Mouse (Mus musculus) telencephalon, adult 2 months (tissue): ENCODE data around the gene Sptbn1.
"Not testable (repeated sequence)": the region's sequence is repeated elsewhere in the genome, so short reads cannot be mapped to it uniquely, and the experiment has no call there.

Source experiments
- DNase-seq: peaks from one replicate; pipeline ENCODE4 v3.0.0-alpha.2; 2011; ENCODE audit warnings: low read depth, low spot score

The Sptbn1 gene

GRCm38 (mm10) chr11:30256491-30256890, 11.5 kb downstream of the Sptbn1 start:
- no peak for DNase-seq

DNA sequence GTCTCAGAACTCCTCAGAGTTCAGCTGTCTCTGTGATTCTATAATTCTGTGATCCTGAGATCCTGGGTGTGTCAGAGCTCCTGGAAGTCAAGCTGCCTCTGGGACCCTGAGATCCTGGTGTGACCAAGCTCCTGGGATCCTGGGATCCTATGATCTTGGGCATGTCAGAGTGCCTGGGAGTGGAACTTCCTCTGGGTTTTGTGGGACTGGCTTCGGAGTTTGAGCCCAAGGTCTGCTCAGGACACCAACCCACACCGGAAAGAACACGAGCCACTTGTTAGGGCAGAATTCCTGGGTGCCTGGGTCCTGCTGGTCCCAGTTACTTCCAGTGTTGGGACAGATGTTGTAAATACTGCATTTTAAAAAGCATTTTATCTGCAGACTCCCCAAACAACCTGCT, 12.8 kb downstream of the Sptbn1 start:
- DNase-seq, result not testable (repeated sequence)

GRCm38 (mm10) chr11:30251294-30251904, 16.6 kb downstream of the Sptbn1 start:
- DNase-seq, result no peak

DNA sequence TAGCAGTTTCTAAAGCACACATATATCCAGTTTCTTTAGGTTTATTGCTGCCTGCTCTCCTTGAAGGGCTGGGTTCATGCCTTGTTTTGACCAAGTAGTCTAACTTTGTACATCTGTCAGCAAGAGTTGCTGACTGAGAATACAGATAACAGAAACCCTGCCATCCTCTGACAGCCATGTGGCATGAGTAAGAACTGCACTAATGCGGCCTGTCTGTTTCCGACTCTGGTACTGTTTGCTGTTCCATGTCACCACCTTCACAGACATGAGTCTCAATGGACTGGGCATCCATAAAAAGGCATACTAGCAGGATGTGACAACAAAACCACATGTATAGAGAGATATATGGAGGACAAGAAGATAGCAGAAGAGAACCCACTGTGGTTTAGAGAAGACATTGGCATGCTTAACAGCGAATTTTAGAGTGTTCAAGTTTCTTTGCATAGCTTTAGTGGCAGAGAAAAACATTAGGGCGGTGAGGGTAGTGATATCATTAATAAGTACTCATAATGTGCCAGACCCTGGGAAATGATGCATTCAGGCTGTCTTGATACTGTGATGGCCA, 18.4 kb downstream of the Sptbn1 start:
- DNase-seq, result no peak

DNA sequence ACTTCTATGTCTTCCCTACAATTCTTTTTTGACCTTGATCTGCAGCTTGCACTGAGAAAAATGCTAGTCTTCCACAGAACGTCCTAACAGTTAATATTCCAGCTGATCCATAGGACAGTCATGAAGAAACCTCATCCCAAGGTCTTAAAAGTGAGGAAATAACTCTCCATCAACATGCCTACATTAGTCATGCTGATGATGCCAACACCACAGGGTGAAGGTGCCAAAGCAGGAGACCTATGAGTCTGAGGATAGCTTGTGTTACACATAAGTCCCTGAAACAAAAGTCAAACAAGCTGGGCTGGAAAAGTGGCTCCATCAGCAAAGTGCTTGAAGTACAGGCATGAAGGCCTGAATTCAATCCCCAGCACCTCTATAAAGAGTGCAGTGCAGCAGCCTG, 20.9 kb downstream of the Sptbn1 start:
- no peak for DNase-seq

DNA sequence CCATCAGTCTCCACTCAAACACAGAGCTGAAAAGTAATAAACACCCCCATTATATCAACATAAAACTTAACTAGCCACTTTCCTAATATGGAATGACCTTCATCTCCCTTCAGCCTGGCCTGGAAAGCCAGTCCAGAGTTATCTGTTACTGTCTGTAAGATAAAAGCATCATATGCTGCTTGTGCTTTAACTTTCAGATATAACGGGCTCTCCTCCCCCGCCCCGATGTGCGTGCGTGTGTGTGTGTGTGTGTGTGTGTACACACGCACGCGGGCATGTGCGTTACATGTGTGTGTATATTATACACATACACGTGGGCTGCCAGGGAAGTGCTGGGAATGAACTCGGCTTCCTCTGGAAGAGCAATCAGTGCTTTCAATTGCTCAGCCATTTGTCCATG, 21.8 kb downstream of the Sptbn1 start:
- DNase-seq, result no peak

GRCm38 (mm10) chr11:30244172-30244571, 23.8 kb downstream of the Sptbn1 start:
- no peak for DNase-seq

GRCm38 (mm10) chr11:30243591-30243990, 24.4 kb downstream of the Sptbn1 start:
- DNase-seq, result peak; percentile 26

- DNase-seq, result no peak
These were observed 27.1 kb downstream of the Sptbn1 start for GRCm38 (mm10) chr11:30240861-30241260.

DNA sequence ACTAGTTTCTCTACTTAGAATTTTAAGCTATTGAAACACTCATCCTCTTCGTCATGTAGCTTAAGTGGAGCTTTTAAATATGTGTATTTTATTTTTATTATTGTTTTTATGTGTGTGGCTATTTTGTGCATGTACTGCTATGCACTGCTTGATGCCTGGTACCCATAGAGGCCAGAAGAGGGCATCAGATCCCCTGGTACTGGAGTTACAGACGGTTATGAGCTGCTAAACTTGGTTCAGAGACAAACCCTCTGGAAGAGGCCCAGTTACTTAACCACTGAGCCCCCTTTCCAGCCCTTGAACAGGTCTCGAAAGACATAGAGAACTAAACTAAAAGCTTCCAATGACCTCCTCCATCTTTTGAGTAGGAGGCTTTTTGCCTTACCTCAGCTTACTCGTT, 30.0 kb downstream of the Sptbn1 start:
- DNase-seq, result no peak

DNA sequence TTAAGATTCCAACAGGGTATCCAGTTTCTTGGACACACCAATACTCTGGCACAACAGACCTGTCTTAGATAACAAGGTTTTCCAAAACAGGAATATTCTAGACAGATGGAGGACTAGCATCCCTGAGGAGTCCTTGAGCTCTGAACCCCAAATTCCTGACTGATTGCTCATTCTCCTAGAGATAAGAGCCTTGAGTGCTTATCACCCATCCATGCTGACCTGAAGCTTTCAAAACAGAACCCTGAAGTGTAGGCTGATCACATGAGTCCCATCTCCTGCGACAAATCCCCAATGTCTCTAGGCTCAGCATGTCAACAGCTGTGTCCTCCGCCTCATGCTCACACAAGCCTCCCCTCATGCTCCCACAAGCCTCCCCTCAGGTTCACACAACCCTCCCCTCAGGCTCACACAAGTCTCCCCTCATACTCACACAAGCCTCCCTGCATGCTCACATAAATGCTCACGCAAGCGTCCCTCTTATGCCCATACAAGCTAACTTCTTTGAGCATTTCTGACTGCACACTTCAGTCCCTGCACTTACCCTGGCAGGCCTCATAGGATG, 31.2 kb downstream of the Sptbn1 start:
- no peak for DNase-seq

DNA sequence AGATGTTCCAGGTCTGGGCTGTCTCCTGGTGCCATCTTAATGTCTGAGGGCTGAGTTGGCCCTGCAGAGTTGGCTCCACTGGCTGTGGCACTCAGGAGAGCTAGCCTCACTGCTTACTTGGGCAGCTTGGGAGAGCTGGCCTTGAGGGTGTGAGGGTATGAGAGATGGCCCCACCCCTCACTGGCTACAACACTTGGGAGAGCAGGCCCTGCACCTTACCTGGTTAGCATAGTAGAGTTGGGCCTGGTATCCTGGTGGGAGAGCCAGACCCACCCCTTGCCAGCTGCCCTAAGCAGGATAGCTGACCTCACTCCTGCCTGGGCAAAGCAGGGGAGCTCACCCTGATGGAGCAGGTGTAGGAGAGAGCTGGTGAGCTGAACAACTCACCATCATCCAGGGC, 32.3 kb downstream of the Sptbn1 start:
- no peak for DNase-seq

- no peak for DNase-seq
These were observed 32.8 kb downstream of the Sptbn1 start for GRCm38 (mm10) chr11:30235218-30235617.

DNA sequence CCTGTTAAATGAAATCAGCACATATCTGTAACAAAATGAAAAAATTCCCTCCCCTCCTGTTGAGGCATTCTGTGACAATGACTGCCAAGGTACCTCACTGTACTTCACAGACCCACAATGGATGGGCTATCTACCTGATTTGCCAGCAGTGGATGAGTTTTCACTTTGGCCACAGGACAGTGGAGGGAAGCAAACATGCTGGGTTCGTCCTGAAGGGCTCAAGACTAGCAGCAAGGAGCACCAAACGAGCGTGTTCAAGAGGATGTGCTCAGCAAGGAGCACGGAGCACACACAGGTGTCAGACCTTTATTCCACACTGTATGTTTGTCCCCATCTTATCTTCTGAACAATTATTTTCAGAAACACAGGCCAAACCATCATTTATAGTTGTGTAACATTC, 34.0 kb downstream of the Sptbn1 start:
- no peak for DNase-seq

- DNase-seq, result no peak
These were observed 35.9 kb downstream of the Sptbn1 start for GRCm38 (mm10) chr11:30232082-30232481.

DNA sequence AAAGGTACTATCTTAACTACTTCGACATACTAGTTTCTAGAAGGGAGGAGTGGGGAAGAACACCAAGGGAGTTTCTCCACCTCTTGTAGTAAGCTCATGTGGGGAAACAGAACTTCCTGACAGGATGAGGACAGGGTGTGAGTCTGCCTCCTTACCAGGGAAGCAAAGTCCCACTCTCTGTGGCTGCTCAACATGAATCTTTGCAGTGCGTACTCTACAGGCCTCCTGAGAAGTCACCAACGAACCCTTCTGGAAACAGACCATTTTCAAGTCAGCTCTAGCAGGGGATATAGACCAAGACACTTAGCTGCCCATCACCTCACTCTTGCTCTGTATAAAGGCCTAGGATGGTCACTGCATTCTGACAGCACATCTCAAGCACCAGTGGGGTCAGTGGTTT, 36.6 kb downstream of the Sptbn1 start:
- DNase-seq, result no peak

DNA sequence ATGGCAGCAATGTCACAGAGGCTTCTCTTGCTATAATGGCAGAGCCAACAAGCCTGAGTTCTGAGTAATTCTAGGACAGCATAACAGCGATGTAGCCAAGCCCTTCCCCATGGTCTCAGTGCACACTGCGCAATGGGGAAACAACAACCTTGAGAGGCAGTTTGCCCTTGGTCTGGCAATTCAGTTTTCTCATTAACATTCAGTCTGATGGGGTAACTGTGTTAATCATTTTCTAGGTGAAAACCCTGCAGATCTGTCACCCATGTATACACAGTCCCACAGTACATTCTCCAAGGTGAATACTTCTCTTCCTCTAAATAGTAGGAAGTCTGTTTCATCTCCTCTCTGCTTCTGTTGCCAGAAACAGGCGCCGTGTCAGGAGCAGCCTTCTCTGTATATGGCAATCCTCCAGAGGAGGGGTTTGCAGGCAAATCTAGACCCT, 37.6 kb downstream of the Sptbn1 start:
- DNase-seq, result no peak

GRCm38 (mm10) chr11:30226756-30227155, 41.2 kb downstream of the Sptbn1 start:
- DNase-seq, result no peak

- no peak for DNase-seq
These were observed 43.4 kb downstream of the Sptbn1 start for GRCm38 (mm10) chr11:30224599-30224998.

DNA sequence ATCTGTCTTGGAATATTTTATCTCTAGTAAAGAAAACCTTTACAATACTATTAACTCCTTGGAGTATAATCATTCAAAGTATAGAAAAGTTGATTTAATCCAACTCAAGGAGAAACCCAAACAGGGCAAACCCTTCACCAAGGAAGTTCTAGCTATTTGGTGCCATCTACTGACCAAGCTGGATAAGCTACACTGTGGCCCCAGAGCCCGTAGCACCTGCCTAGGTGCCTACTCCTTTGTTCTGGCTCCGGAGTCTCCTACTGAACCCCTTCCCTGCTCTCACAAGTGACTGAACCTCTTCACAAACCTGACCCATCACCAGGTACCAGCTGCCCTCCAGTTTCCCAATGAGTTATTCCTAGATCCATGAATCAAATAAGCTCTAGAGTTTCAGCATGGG, 45.3 kb downstream of the Sptbn1 start:
- DNase-seq, result no peak

DNA sequence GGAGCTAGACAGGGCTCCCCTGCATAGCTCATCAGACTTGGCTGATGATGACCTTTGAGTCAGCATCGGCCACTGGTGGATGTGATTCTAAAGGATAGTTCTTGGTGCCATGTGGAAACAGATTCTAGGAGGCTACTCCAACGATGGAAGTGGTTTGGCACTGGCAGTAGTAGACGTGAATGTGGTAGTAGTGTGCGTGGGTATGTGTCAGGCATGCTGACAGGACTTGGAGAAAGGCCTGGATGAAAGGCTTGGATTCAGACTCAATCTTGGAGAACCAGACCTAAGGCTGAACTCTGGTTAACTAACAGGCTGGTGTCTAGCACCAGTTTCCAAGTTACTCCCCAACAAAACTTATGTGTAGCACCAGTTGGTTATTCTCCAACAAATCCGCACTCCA, 46.9 kb downstream of the Sptbn1 start:
- DNase-seq, result no peak

GRCm38 (mm10) chr11:30218386-30218785, 49.6 kb downstream of the Sptbn1 start:
- no peak for DNase-seq

DNA sequence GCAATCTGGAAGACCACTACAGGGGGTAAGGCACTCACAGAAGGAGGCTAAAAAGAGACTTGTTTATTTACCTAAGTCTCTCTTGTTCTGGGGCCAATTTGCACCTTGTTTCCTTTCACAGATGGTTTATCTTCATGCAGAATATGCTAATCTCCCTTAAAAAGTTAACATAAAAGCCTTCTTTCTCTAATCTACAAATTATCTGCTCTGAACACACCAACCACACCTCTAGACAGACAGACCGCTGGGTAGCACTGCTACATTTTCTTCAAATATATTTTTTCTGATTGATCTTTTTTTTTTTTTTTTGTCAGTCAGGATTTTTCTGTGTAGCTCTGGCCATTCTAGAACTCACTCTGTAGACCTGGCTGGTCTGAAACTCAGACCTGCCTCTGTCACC, 50.5 kb downstream of the Sptbn1 start:
- no peak for DNase-seq
